Mouse (Mus musculus) CH12.LX (cell line): Measurements from ENCODE around the gene Nynrin.

Source experiments
- CTCF ChIP-seq, 2 experiments: IDR thresholded peaks in 1 of 2; conservative IDR thresholded peaks in 1 of 2; 2 replicates each; pipeline ENCODE4 v1.5.1; 2011 to 2012; ENCODE audit warnings: low read depth in 2 of 2, low read length in 2 of 2, improper control_type of control experiment in 1 of 2, inconsistent platforms in 1 of 2, mild to moderate bottlenecking in 1 of 2, moderate library complexity in 1 of 2
- EP300 ChIP-seq: IDR thresholded peaks from 2 replicates; pipeline ENCODE4 v1.6.1; 2011; ENCODE audit warnings: low read length, improper control_type of control experiment
- MYC ChIP-seq: IDR thresholded peaks from 2 replicates; pipeline ENCODE4 v1.6.1; 2011; ENCODE audit warnings: low read depth, mild to moderate bottlenecking, improper control_type of control experiment, low read length

GRCm38 (mm10) chr14:55830331-55830730 lies 23.5 kb upstream of the Nynrin start:
- no peak for TF ChIP-seq EP300
- TF ChIP-seq MYC = no peak
- no peak for TF ChIP-seq CTCF (conservative IDR thresholded peaks at IDR 0.05 in 1 of 2, IDR thresholded peaks at IDR 0.05 in 1 of 2; ENCODE audit: low read depth in 2 of 2, low read length in 2 of 2)
